Mouse (Mus musculus) liver, embryonic 14.5 days (tissue): Measurements from ENCODE around the gene Hmgcll1.

ENCODE experiments used
- CTCF ChIP-seq: IDR thresholded peaks from 2 replicates; pipeline ENCODE4 v1.5.1; 2016; ENCODE audit warnings: antibody characterized with exemption, low read depth, control low read depth
- EP300 ChIP-seq: IDR thresholded peaks from 2 replicates; pipeline ENCODE4 v1.6.1; 2016; ENCODE audit warnings: antibody characterized with exemption, low read depth

DNA sequence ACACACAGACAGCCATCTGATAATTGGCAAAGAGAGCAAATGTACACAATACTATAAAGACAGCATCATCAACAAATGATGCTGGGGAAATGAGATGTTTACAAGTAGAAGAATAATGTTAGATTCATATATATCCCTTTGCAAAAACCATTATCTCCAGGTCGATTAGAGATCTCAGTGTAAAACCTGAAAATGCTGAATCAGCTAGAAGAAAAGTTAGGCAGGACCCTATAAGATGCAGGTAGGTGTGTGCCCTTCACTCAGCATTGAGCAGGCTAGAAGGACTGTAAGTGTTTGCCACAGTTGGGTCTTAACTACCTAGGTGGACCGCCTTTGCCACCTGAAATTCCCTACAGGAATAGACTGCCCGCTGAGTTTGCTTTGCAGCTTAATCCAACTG, 130.9 kb downstream of the Hmgcll1 start:
- TF ChIP-seq EP300 (no peak), CTCF (no peak)
